Mouse (Mus musculus) spleen, adult 12 weeks (tissue): ENCODE data around the gene Pld5.
"Not testable (repeated sequence)": the region's sequence is repeated elsewhere in the genome, so short reads cannot be mapped to it uniquely, and the experiment has no call there.

ENCODE experiments used
- DNase-seq: peaks from one replicate; pipeline ENCODE4 v3.0.0; 2022; ENCODE audit warnings: low spot score

Gene Pld5

DNA sequence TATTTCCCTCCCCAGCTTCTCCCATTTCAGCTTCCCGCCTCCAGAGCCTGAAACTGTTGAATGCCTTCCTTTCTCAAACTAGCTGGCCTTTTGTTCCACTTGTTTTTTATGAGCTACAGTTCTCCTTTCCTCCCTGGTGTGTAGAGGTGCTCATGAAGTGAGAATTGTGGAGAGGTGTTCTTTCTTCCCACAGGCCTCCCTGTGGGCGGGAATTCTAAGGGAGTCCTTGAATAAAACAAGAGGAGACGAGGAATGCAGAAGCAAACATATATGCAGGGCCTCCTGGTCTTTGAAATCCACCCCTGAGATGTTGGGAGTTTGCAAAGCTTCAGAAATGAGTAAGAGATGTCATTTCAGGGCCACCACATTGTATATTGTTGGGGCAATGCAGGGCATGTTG, 235.2 kb downstream of the Pld5 start:
- no peak for DNase-seq

DNA sequence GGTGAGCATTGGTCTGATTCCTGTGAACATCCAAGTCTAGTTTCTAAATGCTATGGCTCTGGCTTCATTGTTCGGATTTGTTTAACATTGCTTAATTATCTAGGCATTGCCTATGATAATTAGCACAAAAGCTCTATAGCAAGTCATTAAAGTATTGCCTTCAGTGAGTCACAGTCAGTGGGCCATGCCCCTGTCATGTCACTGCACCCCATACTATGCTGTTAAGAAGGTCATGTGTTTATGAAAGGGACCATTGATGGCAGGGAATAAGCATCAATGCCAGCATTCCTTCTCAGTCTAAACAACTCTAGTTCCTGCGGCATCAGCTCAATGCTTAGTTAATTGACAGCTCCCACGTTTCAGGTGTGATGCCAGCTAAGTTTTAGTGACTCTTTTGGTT, 239.1 kb downstream of the Pld5 start:
- no peak for DNase-seq

DNA sequence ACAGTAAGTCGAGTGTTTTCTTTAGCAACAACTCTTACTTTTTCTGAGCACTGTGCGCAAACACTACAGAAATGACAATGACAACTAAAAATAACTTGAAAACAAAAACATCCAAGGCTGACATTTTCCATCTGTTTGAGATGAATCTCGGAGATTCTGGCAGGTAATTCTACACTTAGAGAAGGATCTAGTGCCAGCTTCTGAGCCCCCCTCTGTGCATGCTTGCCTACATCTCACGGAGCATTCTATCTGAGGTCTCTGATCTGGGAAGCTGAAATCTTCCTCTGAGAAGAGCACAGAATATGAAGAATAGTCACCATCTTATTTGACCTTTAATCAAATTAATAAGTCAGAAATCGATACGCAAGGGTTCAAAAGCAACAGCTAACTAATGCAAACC, 240.4 kb downstream of the Pld5 start:
- DNase-seq = no peak

DNA sequence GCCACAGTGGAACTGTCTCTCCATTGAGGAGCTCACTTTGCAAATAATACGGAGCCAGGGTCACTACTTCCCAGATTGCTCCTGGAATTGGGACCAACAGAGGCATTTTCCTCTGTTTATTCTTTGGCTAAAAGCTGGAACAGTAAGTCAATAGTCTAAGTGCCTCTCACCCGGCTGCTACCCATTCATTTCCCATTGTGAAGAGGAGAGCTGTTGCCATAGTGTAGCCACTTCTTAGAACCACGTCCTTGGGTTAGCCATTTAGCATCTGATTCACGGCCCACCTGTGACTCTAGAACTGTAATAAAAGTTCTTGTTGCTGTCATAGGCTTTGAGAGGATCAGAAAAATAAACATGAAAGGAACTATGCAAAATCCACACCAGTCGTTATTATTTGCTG, 241.4 kb downstream of the Pld5 start:
- DNase-seq = no peak

DNA sequence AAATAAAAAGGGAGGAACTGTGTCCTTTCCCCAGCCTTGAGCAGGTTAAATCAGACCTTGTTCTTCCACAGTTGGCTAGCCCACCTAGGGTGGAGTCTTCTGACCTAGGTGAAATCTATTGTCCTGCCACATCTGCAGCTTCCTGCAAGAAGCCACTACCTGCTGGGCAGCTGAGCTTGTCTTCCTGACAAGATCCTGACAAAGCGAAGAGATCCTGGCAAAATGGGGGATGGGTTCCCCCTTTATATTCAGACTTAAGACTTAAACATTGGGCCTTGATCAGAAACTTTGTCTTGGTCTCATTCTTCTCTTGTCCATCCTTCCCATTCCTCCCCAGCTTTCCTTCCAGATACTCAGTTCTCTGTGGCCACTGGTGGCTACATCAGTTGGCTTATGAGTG, 246.0 kb downstream of the Pld5 start:
- DNase-seq = no peak

DNA sequence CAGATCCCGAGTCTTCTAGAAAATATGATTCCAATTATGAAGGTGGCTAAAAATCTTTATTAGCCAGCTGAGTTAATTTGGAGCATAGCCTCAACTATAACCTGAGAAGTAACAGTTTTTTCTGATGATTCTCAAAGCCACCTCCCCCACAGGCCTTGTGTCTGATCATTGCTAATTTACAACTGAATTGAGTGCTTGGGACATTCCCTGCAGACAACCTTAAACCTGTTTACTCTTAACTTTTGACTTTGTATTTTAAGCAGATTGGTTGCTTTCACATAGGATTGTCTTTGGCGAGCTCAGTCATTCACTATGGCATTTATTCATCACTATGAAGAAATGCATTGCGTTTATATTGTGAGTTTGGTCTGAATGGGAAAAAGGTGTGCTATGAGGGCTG, 246.7 kb downstream of the Pld5 start:
- DNase-seq = no peak

DNA sequence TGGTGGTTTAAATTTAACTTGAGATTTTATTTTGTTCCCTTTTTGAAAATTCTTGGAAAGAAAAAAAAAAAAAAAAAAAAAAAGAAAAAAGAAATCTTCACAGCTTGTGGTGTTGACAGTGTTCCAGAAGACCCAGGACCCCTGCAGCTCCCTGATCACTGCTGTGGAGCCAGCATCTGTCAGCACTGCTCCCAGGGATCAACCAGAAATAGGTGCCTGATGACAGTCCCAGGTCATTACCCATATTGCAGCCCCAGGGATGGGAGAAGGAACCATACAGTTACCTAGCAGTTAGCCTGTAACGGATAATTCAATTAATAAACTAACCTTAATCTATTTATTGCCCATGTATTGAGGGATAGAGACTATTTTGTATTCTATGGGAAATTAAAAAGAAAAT, 250.6 kb downstream of the Pld5 start:
- no peak for DNase-seq

DNA sequence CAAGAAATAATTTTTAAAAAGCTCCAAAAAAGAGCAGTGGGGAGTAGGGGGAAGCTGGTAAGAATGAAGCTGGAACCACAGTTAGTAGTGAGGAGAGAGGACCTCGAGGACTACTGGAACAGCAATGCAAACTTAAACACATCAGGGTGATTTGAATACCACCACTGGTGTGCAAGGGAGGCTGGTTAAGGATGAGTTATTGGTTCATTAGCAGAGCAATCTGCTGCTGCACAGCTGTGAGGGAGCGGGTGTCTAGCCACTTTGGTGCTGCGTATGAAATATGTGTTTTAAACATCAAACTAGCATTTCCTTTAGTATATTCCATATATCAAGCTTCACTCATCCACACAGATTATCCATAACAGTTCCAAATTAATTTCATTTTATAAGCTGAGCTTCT, 256.6 kb downstream of the Pld5 start:
- no peak for DNase-seq

DNA sequence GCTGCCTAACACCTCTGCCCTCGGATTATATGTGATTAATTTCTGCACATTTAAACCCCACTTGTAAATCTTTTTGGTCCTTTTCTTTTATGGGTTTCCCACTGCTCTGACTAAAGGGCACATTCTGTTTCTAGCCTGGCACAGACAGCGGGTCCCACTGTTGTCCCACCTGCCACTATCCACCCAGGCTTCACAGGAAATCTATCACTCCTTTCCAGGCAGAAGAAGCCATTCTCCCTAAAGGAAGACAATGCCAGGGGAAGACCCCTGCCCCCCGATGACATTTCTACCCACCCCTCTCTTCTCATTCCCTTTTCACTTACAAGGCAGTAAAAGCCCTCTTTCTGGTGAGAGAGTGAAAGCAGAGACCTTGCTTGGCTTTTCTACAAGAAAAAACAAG, 259.0 kb downstream of the Pld5 start:
- no peak for DNase-seq

DNA sequence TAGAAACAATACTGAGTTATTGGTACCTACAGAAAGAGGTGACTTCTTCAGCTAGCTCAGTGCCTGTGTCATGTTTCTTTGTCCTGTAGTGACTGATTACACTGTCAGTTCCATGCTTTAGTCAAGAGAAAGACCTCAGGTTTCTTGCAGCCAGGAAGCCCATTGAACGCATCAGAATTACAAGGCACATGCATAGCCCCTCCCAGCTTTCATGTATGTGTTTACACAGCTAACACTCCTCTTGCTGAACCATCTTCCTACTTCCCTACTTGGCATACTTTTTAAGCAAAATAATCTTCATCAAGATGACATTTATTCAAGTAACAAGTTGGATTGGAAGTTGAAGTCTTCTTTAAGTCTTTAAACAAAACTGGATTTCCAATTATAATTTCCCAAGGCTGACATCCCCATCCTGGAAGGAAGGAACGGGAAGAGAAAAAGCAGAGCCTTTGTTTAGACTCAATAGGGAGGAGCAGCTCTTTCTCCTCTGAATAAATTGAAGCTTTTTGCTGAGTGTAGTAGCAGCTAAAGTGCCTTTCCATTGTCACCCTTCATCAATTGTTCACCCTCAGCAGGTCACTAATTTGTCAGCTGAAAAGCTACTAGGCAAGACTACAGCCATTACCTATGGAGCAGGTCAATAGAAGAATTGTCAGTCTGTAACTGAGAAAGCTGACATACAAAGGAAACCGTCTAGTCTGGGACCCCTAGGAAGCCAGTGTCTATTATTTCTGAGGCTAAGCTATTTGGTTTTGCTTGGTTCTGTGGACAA, 261.4 kb downstream of the Pld5 start:
- DNase-seq = no peak

DNA sequence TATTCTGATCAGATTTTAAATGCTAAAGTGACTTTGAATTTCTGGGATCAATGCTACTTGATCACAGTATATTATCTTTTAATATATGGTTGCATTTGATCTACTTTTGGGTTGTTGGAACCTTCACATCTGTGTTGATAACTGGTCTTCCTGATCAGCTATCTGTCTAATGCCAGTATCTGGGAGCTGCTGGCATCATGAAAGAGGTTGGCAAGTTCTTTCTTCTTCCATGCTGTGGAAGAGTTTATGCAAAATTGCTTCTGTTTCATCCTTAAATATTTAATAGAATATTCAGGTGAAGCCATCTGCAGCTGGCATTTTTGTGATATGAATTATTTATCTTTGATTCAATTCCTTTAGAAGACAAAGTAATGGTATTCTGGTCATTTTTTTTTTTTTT, 263.6 kb downstream of the Pld5 start:
- no peak for DNase-seq

DNA sequence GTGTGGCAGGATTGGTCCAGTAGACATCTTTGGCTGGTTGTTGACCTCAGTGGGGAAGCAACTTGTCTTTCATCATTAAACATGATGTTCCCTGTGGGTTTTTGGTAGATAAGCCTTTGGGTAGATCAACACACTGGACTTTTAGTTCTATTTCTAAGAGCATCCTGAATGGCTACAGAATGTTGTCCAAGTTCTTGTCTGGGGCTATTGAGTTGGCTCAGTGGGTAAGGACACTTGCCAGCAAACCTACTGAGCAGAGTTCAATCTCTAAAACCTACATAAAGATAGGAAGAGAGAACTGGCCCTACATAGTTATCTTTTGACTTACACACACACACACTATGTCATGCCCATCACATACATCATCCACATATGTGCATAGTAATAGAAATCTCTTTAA, 264.0 kb downstream of the Pld5 start:
- no peak for DNase-seq

DNA sequence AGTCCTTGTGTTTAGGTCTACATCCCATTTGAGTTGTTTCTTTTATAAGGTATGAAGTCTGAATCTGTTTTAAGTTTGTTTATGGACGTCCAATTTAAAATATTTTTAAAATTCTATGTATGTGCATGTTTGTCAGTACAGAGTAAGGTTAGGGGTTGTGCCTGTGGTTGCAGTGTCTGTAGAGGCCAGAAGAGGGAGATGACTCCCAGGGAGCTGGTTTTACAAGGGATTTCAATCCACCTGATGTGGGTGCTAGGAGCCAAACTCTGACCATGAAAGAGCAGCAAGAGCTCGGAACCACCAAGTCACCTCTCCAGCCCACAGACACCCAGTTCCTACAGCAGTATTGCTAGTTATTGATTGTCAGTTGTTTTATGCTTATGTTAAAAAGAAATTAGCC, 266.7 kb downstream of the Pld5 start:
- DNase-seq = no peak

DNA sequence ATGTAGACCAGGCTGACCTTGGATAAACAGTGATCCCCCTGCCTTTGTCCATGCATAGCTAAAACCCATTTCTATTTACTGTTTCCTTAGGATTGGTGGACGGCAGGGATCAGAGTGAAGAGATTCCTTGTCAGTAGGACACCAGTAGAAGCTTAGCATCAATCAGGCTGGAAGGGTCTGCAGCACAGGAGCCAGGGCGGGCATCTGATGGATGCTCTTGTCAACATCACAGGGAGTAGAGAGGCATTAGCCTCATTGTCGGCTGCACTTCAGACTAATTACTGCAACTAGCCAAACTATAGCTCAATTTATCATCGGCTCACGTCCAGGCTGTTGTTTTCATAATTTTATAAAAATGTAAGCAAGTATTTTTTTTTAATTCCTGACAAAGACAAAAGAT, 274.5 kb downstream of the Pld5 start:
- no peak for DNase-seq

DNA sequence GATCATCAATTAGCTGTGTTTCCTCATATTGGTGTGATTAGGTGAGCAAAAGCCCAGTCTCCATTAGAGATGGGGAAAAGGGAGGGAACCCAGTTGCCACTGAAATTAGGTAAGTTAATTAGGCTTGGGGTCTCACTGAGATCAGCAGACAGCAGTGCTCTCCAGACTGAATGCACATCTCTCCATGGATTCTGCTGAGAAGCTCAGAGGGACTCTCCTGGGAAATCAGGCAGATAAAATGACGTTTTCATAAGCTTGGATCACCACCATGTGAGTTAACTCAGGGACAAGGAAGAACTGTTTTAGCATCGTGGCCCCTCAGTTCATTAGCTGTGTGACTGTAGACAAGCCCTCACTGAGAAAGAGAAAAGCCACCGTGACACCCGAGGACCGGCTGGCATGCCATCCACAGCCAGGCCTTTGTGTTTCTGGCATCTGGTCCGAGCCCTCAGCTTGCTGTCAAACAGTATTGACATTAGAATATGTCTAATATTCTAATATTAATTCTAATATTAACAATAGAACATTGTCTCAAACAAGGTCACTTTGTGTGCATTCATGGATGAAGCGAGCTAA, 277.9 kb downstream of the Pld5 start:
- DNase-seq = no peak

DNA sequence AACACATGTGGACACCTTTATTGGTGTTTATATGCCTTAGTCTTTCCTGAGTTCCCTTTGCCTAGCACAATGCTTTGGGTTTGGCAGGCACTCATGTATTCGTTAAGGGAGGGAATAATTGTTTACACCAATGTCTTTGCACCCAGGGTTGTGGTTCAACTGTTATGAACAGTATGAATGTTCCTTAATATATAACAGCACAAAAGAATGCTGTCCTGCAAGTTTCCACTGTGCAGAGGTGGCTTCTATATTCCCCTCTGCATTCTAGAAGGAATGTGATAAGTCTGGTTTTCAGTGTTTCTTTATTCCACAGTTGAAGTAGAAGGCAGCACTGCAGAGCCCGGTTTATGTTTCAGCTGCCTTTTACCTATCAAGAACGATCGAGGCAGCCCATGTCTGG, 286.2 kb downstream of the Pld5 start:
- DNase-seq = no peak

DNA sequence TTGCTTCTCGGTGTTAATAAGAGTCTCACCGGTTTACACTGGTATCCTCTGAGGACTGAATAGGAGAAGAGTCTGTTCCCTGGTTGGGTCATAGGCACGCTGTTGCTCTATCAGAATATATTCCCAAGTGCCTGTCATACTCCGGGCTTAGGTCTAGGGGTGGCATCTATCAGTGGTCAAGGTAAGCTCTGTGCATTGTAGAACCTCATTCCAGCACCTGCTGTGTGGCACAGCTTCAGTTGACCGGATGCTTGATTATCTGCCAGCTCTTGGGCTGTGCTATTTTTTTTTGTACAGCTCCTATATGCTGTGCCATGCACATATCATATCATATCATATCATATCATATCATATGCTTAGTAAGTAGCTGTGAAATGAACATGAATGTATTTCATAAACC, 286.7 kb downstream of the Pld5 start:
- no peak for DNase-seq

DNA sequence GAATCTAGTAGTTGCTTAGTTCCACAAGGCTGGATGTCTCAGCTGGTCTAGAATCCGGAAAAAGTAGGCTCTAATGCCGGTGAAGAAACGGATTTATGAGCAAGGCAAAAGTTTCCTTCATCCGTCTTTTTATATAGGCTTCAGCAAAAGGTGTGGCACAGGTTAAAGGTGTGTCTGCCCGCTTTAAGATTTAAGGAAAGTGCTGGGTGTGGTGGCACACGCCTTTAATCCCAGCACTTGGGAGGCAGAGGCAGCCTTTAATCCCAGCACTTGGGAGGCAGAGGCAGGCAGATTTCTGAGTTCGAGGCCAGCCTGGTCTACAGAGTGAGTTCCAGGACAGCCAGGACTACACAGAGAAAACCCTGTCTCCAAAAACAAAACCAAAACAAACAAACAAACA, 296.1 kb downstream of the Pld5 start, which contains the start of gene Rbm8a2:
TSS of gene Rbm8a2 (minus strand) at position 101 of the 400 bp plus-strand sequence.
- not testable (repeated sequence) for DNase-seq

DNA sequence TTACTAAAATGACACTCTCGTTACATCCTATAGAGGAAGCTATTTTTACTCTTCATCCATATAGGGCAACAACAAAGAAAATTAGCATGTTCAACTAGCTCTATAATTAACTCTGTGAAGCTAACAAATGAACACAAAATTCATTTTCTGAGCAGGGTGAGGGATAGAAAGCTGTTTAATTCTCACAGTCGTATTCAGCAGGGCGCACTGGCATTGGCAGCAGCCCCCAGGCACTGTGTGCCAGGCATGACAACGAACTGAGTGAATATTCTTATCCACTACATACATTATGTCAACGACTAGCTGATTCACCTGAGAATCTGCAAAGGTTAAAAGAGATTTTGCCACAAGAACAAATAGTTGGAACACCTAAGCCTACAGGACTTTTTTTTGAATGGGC, 304.4 kb downstream of the Pld5 start:
- no peak for DNase-seq

DNA sequence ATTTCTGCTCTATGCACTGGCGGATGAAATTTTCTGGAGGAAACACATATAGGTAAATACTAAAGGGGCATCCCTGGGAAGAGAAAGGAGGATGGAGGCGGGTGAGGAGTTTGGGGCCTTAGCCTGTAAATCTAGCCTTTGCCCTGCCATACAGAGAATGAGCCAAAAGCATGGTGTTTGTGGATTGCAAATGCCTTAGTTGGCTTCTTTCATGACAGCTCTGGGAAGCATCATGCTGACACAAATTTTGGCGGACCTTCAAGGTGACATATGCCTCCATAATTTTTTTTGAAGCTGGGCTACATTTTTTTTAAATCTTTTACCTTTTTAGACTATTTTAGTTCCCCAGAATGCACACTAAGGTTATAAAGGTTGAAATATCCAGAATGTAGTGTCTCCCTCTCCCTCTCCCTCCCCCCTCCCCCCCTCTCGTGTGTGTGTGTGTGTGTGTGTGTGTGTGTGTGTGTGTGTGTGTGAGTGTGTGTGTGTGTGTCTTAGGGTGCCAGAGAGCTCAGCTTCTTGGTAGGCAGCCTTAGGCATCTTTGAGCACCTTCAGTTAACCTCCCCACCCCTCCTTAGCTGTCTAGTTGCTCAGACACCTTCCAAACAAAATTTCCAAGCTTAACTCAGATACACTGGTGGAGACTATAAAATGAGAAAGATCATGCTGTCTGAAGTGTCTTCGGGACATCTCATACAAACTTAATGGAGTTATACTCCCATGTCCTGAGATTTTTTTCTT, 307.9 kb downstream of the Pld5 start:
- DNase-seq = no peak

DNA sequence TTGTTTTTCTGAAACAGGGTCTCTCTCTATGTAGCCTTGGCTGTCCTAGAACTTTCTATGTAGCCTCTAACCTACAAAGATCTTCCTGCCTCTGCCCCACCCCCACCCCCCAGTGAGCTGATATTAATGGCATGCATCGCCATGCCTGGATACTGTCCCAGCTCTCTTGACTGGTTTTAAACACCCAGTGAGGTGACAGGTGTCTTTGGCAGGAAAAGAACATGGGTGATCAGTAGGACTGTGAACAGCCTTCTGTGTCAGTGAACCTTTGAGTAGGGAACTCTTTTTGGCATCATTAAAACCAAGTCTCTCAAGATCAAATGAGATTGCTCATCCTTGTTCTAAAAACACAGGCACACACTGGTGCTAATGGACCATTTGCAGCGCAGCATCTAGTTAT, 313.3 kb downstream of the Pld5 start:
- DNase-seq = no peak

DNA sequence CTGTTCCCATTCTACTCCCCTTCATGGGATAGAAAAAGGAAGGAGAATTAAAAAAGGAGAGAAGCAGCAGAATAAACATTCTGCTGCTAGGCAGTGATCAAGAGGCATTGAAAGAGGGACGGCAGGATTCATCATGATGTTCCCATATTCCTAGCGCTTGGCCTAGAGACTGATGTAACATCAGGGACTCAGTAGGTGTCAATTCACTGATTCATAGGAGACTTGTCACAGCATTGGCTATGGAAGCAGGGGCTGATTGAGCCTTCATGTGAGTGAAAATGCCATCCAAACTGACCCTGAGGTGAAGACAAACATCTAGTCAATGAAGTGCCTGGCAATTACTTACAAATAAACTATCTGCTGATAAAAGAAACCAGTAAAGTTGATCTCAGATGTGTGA, 324.3 kb downstream of the Pld5 start:
- no peak for DNase-seq

DNA sequence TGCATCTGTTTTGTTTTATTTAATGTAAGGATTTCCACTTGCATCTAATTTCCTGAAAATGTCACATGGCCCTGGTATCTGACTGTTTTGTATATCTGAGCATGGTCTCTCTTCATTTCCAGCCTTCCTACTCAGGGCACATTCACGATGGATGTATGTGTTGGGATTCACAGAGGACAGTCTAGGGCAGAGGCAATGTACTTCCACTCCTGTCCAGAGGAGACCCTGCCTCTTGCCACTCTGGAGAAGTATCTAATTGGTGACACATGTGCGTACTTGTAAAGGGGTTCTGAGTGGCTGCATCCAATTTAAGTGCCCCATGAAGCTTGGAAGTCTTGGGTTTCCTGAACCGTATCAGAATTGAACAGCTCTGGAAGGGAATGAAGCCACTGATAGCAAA, 324.7 kb downstream of the Pld5 start:
- DNase-seq = no peak
